Mouse (Mus musculus): ENCODE results near the gene Gpr75. TPM values are rescaled to one million over a fixed set of nuclear protein-coding genes. Genes with fewer than 3 reads are reported as not detected.

Gene Gpr75
- 2.5 and 2.8 TPM in 2 replicates for polyA plus RNA-seq (2011; ENCODE audit: insufficient read depth, insufficient read length, low read depth, missing spikeins)

DNA sequence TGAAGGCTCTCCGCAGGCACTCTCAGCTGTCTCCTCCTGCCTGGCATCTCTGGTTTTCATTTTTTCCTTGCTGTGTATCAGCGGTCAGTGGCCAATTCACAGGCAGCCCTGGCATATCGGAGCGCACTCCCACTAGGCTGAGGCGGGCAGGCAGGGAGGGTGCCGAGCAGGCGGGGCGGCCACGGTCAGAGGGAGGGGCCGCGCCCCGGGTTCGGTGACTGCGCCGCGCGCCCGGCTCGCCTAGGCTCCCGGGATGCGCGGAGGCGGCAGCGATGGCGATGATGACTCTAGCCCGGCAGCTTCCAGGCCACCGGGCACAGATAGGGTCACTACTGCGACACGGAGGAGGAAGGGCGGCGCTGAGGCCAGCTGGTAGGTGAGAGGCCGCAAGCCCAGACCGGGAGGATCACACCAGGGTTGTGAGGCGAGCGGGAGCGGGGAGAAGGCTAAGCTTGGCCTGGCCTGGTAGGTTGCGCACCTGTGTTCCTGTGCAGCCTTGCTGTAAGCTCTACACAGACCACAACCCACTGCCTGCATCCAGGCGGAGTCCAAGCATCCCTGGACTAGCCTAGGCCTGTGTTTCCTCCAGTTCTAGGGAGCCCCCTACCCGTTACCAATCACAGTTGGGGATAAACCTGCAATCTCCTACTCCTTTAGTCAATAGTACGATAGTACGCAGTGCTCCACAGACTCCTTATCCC is at the start of gene Gpr75, which contains the start of gene Asb3:
Gpr75 (plus strand) TSS at position 188 of the 701 bp plus-strand sequence.
Asb3 (plus strand) TSS at position 246 of the 701 bp plus-strand sequence.
- TF ChIP-seq CTCF (IDR thresholded peaks at IDR 0.05; ENCODE audit: low read depth, low read length) (peak; percentile 9), EP300 (IDR thresholded peaks at IDR 0.05; ENCODE audit: insufficient read depth, low read depth, low read length) (no peak)
- H3K9ac ChIP-seq (ENCODE audit: low read depth, poor library complexity, severe bottlenecking) = peak within 1 kb of the TSS; percentile 47
- no peaks in the 10 kb centered on the region for H3K4me1 ChIP-seq (ENCODE audit: control insufficient read depth, insufficient read depth, low read length)
- H3K36me3 ChIP-seq (ENCODE audit: control insufficient read depth, insufficient read depth, low read length, poor library complexity, severe bottlenecking) = no peaks in the 10 kb centered on the region
- H3K27me3 ChIP-seq (ENCODE audit: control insufficient read depth, insufficient read depth, low read length, poor library complexity, severe bottlenecking) = no peaks in the 10 kb centered on the region
- no peaks in the 10 kb centered on the region for H3K9me3 ChIP-seq (replicated peaks; ENCODE audit: control insufficient read depth, insufficient read depth, low read length, poor library complexity, severe bottlenecking)
- H3K27ac ChIP-seq (ENCODE audit: insufficient read depth, low read length) = peak within 1 kb of the TSS; percentile 3; the same call in 1 of the 2 replicates
- peak within 1 kb of the TSS; percentile 85 for H3K4me3 ChIP-seq (ENCODE audit: low read depth, low read length)

DNA sequence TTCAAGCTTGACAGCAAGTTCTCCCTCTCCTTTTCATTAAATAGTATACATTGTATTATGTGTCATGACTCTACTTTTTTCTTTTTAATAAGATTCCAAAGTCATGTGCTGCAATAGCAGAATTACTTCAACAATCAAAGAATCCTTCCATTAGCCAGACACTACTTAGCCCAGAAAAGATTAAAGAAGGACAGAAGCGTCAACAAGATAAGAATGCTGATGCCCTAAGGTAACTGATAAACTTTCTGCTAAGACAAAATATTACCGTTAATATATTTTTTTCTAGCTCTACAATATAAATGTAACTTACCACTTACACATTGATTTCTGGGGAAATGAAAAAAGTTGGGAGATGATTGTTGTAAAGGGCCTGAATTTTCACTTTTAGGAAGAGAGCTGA is 46.4 kb upstream of the Gpr75 start:
- peaks cover 47% of the 10 kb centered on the region for H3K36me3 ChIP-seq (ENCODE audit: control insufficient read depth, insufficient read depth, low read length, poor library complexity, severe bottlenecking)
- H3K27ac ChIP-seq (ENCODE audit: insufficient read depth, low read length) = no peak overlapping the region

DNA sequence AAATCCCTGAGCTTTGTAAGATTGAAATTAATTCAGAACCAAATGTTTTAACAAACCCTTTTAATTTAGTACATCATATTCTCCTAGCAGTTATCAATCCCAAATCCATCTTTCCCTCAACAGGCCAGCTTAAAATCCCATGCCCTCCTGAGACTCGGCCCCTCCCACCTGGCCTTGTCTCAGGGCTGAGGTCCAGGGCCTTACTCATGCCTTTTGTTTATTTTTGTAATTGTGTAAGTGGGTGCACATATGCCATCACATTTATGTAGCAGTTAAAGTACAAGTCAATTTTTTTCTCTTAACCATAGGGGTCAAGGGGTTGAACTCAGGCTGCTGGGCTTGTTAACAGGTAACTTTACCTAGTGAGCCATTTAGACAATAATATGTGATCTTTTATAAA is 40.8 kb upstream of the Gpr75 start:
- Histone ChIP-seq H3K36me3 (ENCODE audit: control insufficient read depth, insufficient read depth, low read length, poor library complexity, severe bottlenecking) (peaks cover 31% of the 10 kb centered on the region), H3K4me3 (ENCODE audit: low read depth, low read length) (no peak overlapping the region), H3K9me3 (replicated peaks; ENCODE audit: control insufficient read depth, insufficient read depth, low read length, poor library complexity, severe bottlenecking) (no peaks in the 10 kb centered on the region), H3K4me1 (ENCODE audit: control insufficient read depth, insufficient read depth, low read length) (no peaks in the 10 kb centered on the region), H3K9ac (ENCODE audit: low read depth, poor library complexity, severe bottlenecking) (no peak overlapping the region), H3K27me3 (ENCODE audit: control insufficient read depth, insufficient read depth, low read length, poor library complexity, severe bottlenecking) (no peaks in the 10 kb centered on the region), H3K27ac (ENCODE audit: insufficient read depth, low read length) (no peak overlapping the region)
- TF ChIP-seq EP300 (IDR thresholded peaks at IDR 0.05; ENCODE audit: insufficient read depth, low read depth, low read length) (no peak), POLR2A (IDR thresholded peaks at IDR 0.05; ENCODE audit: insufficient read depth, low read length) (no peak)

More for the DNA sequence above, 46.4 kb upstream of the Gpr75 start:
- Histone ChIP-seq H3K4me1 (ENCODE audit: control insufficient read depth, insufficient read depth, low read length) (no peaks in the 10 kb centered on the region), H3K9me3 (replicated peaks; ENCODE audit: control insufficient read depth, insufficient read depth, low read length, poor library complexity, severe bottlenecking) (no peaks in the 10 kb centered on the region), H3K9ac (ENCODE audit: low read depth, poor library complexity, severe bottlenecking) (no peak overlapping the region), H3K27me3 (ENCODE audit: control insufficient read depth, insufficient read depth, low read length, poor library complexity, severe bottlenecking) (no peaks in the 10 kb centered on the region), H3K4me3 (ENCODE audit: low read depth, low read length) (no peak overlapping the region)
- TF ChIP-seq EP300 (IDR thresholded peaks at IDR 0.05; ENCODE audit: insufficient read depth, low read depth, low read length) = no peak
- TF ChIP-seq CTCF (IDR thresholded peaks at IDR 0.05; ENCODE audit: low read depth, low read length) = no peak
- TF ChIP-seq POLR2A (IDR thresholded peaks at IDR 0.05; ENCODE audit: insufficient read depth, low read length) = no peak

DNA sequence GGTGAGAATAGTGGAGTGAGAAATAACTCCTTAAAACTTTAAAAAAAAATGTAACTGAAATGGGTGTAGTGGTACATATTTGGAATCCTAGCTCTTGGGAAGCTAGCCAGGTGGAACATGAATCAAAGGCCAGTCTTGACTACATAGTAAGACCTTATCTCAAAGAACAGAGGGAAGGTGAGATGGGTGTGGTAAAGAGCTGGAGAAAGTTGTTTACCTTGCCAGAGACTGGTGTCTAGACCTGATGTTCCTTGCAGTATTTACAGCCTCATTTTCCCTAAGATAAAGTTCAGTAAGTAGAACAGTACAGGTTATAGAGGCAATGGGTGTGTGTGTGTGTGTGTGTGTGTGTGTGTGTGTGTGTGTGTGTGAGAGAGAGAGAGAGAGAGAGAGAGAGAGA is 12.7 kb upstream of the Gpr75 start:
- no peaks in the 10 kb centered on the region for H3K27me3 ChIP-seq (ENCODE audit: control insufficient read depth, insufficient read depth, low read length, poor library complexity, severe bottlenecking)
- no peak overlapping the region for H3K27ac ChIP-seq (ENCODE audit: insufficient read depth, low read length)
- no peak overlapping the region for H3K4me3 ChIP-seq (ENCODE audit: low read depth, low read length)
- peaks cover 32% of the 10 kb centered on the region for H3K36me3 ChIP-seq (ENCODE audit: control insufficient read depth, insufficient read depth, low read length, poor library complexity, severe bottlenecking)
- H3K9me3 ChIP-seq (replicated peaks; ENCODE audit: control insufficient read depth, insufficient read depth, low read length, poor library complexity, severe bottlenecking) = no peaks in the 10 kb centered on the region
- no peaks in the 10 kb centered on the region for H3K4me1 ChIP-seq (ENCODE audit: control insufficient read depth, insufficient read depth, low read length)
- H3K9ac ChIP-seq (ENCODE audit: low read depth, poor library complexity, severe bottlenecking) = no peak overlapping the region
- no peak for TF ChIP-seq EP300 (IDR thresholded peaks at IDR 0.05; ENCODE audit: insufficient read depth, low read depth, low read length)
- no peak for TF ChIP-seq POLR2A (IDR thresholded peaks at IDR 0.05; ENCODE audit: insufficient read depth, low read length)
- TF ChIP-seq CTCF (IDR thresholded peaks at IDR 0.05; ENCODE audit: low read depth, low read length) = no peak

DNA sequence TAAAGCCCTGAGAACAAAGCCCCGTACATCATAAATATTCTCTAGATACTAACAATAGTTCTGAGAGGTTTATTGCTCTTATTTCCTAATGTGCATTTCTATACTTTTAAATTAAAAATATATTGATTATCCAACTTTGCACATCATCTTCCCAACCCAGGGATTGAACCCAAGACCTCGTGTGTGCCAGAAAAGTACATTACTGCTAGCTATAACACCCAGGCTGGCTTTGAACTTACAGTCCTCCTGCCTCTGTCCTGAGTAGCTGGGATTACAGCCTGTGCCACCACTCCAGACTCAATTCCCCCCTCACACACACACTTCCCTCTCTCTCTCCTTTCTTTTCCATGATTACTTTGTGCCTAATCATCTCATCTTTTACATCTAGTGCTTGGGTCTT is 3.0 kb downstream of the Gpr75 start:
- Histone ChIP-seq H3K27ac (ENCODE audit: insufficient read depth, low read length) (no peak overlapping the region), H3K27me3 (ENCODE audit: control insufficient read depth, insufficient read depth, low read length, poor library complexity, severe bottlenecking) (no peaks in the 10 kb centered on the region; the same call in 1 of the 2 replicates), H3K9ac (ENCODE audit: low read depth, poor library complexity, severe bottlenecking) (no peak overlapping the region), H3K4me1 (ENCODE audit: control insufficient read depth, insufficient read depth, low read length) (no peaks in the 10 kb centered on the region), H3K9me3 (replicated peaks; ENCODE audit: control insufficient read depth, insufficient read depth, low read length, poor library complexity, severe bottlenecking) (no peaks in the 10 kb centered on the region), H3K4me3 (ENCODE audit: low read depth, low read length) (no peak overlapping the region), H3K36me3 (ENCODE audit: control insufficient read depth, insufficient read depth, low read length, poor library complexity, severe bottlenecking) (no peaks in the 10 kb centered on the region)
- no peak for TF ChIP-seq EP300 (IDR thresholded peaks at IDR 0.05; ENCODE audit: insufficient read depth, low read depth, low read length)
- TF ChIP-seq CTCF (IDR thresholded peaks at IDR 0.05; ENCODE audit: low read depth, low read length) = no peak
- TF ChIP-seq POLR2A (IDR thresholded peaks at IDR 0.05; ENCODE audit: insufficient read depth, low read length) = no peak

DNA sequence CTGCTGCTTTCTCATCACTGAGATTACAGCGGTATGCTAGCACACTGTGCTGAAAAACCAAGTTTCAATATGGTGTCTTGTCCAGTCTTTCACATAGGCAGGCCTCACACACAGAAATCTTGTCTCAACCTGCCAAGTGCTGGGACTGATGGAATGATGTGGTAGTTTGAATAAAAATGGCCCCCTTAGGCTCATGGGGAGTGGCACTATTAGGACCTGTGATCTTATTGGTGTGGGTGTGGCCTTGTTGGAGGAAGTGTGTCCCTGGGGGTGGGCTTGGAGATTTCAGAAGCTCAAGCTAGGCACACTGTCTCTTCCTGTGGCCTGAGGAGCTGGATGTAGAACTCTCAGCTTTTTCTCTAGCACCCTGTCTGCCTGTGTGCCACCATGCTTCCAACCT is 11.0 kb downstream of the Gpr75 start:
- H3K27ac ChIP-seq (ENCODE audit: insufficient read depth, low read length) = no peak overlapping the region
- H3K27me3 ChIP-seq (ENCODE audit: control insufficient read depth, insufficient read depth, low read length, poor library complexity, severe bottlenecking) = no peaks in the 10 kb centered on the region; the same call in 1 of the 2 replicates
- TF ChIP-seq EP300 (IDR thresholded peaks at IDR 0.05; ENCODE audit: insufficient read depth, low read depth, low read length) (no peak), POLR2A (IDR thresholded peaks at IDR 0.05; ENCODE audit: insufficient read depth, low read length) (no peak), CTCF (IDR thresholded peaks at IDR 0.05; ENCODE audit: low read depth, low read length) (no peak)
- H3K4me3 ChIP-seq (ENCODE audit: low read depth, low read length) = no peak overlapping the region
- no peaks in the 10 kb centered on the region for H3K9me3 ChIP-seq (replicated peaks; ENCODE audit: control insufficient read depth, insufficient read depth, low read length, poor library complexity, severe bottlenecking)
- H3K4me1 ChIP-seq (ENCODE audit: control insufficient read depth, insufficient read depth, low read length) = no peaks in the 10 kb centered on the region
- H3K36me3 ChIP-seq (ENCODE audit: control insufficient read depth, insufficient read depth, low read length, poor library complexity, severe bottlenecking) = no peaks in the 10 kb centered on the region
- H3K9ac ChIP-seq (ENCODE audit: low read depth, poor library complexity, severe bottlenecking) = no peak overlapping the region

Data from ES-Bruce4 (cell line).